Mouse (Mus musculus) monocyte, adult 2 months (primary cell): Measurements from ENCODE around the gene Gm49378.

ENCODE experiments used
- DNase-seq, 2 experiments: peaks; one replicate each; pipeline ENCODE4 v3.0.0; 2022; ENCODE audit warnings: low spot score in 2 of 2, low read depth in 1 of 2

Gene Gm49378

GRCm38 (mm10) chr14:55634874-55635522, 2.7 kb downstream of the Gm49378 start:
- no peak for DNase-seq

DNA sequence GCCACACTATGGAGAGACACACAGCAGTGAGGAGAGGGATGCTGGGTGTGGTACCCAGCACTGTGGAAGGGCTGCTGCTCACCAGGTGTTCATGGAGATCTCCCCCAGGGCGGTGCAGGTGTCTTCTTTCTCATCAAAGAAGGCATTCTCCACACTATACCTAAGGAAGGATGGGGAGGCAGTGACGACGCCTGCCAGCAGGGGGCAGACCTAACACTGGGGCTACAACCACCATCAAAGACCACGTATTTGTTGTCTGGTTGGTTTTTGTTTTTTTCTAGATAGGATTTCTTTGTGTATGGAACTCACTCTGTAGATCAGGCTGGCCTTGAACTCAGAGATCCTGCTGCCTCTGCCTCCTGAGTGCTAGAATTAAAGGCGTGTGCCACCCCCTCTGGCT, 8.4 kb downstream of the Gm49378 start:
- DNase-seq = peak in 1 of 2 experiments; percentile 62

DNA sequence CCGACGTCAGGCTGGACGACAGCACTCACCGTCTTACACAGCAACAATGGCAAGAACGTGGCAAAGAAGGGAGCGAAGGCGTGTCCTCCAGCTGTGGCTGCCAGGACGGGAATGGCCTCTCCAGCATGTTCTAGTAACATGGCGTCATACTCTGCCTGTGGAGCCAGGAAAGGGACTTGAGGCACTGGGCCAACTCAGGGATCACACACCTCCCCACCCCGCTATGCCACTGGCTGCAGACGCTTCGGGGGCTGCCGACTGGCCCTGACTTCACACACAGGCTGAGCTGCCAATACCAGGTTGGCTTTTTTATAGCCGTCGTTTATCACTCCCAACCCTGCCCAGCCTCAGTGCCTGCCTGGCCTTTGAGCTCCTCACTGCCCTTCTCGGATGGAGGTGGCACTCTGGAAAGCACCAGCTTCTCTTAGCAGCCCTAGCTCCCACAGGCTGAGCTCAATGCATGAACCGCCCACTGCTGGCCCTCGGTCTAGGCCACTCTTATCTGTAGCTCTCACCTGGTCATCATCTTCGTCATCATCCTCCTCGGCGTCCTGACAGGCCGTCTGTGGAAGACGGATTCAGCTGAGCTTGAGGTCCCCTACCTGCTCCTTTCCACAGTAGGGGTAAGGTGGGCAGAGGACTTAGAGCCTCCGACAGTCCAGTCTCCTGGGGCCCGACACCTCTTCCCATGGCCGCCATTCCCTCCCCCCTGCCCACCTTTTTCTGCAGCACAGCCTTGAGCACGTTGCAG, 9.4 kb downstream of the Gm49378 start:
- DNase-seq = no peak

- DNase-seq = no peak
Measured at GRCm38 (mm10) chr14:55618486-55619195, 19.1 kb downstream of the Gm49378 start.

GRCm38 (mm10) chr14:55617822-55618221, 19.9 kb downstream of the Gm49378 start, which contains the start of gene Rec8:
Rec8 (plus strand) TSS chr14:55618037.
- DNase-seq = no peak

- DNase-seq = no peak
Measured at GRCm38 (mm10) chr14:55616844-55617243, 20.9 kb downstream of the Gm49378 start.

GRCm38 (mm10) chr14:55615876-55616275, 21.8 kb downstream of the Gm49378 start:
- DNase-seq = no peak

DNA sequence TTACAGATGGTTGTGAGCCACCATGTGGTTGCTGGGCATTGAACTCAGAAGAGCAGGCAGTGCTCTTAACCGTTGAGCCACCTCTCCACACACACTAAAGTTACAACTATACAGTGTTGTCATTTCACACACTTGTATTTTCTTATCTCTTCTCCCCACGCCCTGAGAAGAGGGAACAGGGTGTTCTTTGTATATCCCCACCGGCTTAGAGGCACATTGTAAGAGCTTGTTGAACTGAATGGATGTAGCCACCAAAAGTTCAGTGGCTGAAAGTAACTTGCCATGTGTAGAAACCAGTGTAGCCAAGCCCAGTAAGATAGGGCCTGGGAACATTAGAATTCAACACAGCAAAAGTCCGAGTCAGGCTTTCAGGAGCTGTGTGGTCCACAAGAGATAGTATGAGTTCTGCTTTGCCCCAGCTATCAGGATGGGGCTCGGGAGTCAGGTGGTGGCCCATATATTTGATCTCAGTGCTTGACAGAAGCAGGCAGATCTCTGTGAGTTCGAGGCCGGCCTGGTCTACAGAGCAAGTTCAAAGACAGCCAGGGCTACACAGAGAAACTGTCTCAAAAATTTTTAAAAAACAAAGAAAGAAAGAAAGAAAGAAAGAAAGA, 23.0 kb downstream of the Gm49378 start:
- DNase-seq = no peak

DNA sequence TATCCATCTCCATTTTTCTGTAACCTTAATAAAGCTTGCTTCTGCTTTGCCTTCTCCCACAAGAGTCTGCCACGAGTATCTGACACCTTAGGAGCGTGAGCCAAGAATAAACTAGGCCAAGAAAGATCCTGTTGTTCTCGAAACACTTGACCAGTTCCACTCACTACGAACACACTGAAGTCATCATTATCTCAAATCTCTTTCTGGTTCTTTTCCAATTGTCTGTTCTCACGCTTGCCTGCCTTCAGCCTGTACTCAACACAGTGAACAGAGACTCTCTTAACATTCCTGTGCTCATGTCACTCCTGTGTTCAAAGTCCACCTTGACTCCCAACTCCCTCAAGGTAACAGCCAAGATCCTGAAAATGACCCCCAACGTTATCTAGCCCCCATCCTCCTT, 24.3 kb downstream of the Gm49378 start:
- DNase-seq = no peak

DNA sequence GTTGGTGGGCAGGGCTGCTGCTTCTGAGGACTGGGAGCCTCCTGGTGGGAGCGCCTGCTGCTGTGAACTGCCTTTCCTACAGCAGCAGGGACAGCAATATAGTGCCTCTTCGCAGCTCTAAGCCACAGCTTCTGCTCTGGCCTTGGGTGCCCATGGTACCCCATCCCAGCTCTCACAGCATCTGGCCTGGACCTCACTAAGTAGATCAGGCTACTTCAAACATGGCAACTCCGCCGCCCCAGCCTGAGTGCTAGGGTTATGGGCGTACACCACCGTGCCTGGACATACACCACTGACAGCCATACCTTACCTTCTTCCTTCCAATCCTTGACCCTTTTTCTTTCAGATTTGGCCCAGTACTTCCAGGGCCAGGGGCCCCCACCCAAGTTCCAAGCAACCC, 29.4 kb downstream of the Gm49378 start:
- no peak for DNase-seq

DNA sequence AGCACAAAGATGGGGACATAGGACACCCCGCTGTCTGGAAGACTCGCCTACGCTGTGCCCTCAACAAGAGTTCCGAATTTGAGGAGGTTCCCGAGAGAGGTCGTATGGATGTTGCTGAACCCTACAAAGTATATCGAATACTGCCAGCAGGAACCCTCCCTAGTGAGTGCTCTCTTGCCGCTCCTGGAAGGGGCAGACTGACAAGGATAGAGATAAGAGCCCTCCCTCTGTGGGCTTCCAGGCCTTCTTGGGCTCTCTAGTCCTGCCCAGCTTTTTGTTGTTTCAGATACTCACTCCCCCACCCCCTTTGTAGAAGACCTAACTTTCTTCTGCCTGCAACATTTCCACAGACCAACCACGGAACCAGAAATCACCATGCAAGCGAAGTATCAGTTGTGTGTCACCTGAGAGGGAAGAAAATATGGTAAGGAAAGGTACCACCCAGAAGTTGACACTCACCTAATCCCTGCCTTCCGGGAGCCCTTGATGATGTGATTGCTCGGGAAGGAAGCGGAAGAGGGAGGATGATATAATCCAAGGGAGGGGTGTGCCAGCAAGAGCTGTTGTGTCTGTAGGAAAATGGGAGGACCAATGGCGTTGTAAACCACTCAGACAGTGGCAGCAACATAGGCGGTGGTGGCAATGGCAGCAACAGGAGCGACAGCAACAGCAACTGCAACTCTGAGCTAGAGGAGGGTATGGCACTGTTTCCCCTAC, 31.8 kb downstream of the Gm49378 start:
- DNase-seq = no peak

- no peak for DNase-seq
Measured at GRCm38 (mm10) chr14:55604823-55605222, 32.9 kb downstream of the Gm49378 start.

DNA sequence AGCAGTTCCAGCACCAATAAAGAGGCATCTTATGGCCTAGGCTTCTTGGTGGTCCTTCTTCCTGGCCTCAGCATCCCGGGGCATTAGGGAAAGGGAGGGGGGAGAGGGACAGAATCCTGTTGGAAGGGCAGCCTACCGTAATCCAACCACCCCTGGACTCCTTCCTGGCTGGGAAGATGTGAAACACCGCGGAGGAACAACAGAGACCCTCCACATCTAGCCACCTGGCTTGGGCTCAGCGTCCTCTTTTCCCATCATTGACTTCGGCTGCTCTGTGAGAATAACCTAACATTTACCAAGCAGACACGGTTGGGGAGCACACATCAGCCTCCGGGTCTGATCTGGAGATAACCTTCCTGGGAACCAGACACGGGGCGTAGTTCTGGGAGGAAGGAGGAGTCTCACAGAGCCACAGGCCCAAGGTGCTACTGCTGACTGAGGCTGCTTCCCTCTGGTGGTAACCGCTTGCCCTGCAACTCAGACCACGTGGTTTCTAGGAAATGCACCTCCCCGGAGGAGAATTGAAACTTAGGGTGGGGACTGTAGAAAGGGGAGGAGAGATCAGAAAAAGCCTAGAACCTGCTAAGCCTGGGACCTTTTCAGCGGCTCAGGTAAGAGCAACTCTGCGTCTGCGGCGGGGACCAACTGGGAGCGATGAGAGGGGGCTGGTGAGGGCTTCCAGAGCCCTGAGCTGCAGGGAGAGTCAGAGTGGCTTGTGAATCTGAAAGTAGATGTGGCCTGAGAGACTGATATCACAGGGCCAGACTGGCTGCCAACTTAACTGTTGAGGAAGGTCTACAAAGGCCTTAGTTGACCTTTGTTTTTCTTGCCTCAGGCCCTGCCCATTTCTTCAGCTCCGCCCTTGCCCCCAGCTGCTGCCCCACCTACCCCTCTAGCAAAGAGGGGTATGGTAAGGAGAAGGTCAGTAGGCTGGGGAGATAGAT, 33.8 kb downstream of the Gm49378 start:
- DNase-seq = peak; percentile 83 to 93

DNA sequence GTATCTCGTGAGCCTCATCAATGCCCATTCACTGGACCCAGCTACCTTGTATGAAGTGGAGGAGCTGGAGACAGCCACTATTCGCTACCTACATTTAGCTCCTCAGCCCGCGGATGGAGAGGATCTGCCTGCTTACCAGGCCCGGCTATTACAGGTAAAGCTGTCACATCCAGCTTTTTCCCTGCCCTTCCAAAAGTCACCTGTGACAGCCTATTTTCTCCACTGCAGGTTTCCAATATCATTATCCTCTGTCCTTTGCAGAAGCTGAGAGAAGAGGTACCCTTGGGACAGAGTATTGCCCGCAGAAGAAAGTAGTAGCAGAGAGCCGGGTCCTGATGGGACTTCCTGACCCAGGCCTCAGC, 34.4 kb downstream of the Gm49378 start, which contains the start of gene Irf9:
Gene Irf9 (plus strand): TSS at position 301 of the 362 bp plus-strand sequence.
- DNase-seq = no peak

DNA sequence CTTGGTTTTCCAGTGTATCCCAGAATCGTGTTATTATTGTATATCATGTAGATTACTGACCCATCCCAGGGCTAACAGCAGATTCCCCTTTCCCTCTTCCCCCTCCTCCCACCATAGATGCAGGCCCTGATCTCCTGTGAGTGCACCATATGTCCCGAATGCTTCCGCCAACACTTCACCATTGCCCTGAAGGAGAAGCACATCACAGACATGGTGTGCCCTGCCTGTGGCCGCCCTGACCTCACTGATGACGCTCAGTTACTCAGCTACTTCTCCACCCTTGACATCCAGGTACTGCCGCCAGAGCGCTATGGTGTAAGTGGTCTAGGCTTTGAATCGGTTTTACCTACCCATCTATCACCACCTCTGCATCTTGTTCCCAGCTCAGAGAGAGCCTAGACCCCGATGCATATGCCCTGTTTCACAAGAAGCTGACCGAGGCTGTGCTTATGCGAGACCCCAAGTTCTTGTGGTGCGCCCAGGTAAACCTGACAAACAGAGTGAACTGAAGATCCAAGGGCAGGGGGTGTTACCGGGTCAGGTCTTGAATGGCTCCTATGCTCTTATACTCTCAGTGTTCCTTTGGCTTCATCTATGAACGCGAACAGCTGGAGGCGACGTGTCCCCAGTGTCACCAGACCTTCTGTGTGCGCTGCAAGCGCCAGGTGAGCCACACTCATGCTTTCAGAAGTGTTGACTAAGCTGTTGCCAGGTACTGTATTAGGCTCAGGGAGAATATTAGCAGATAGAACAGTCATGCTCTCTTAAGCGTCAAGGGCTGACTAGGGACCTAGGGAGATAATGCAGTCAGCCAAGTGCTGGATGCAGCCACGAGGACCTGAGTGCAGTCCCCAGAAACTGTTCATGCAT, 38.9 kb downstream of the Gm49378 start:
- DNase-seq = no peak

GRCm38 (mm10) chr14:55596036-55596690, 41.5 kb downstream of the Gm49378 start:
- no peak for DNase-seq

- no peak for DNase-seq
Measured at GRCm38 (mm10) chr14:55592226-55592625, 45.5 kb downstream of the Gm49378 start.

DNA sequence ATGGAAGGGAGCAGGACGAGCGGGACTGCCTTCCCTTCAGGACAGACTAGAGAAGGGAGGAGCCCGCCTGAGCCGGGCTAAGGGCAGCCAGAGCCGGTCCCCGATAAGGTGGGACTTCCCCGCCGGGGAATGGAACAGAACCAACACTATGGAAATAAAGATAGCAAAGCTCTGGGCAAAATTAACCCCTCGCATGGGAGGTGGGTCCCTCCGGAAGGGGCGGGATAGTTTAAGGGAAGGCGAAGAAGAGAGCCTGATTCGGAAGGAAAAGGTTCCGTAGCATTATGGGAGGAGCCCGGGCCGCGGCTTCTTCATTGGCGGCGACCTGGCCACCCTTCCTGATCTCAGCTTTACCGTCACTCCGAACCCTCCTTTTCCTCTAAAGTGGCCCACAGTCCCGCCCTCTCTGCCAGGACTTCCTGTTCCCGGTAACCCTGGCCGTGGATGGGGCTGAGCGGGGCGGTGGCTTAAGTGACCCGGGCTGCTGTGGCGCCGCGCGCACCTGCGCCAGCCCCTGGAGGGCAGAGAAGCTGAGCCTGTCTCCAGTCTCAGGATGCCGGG, 46.3 kb downstream of the Gm49378 start, which contains the start of gene Rnf31:
Gene Rnf31 (plus strand): TSS at position 378 of the 561 bp plus-strand sequence.
- DNase-seq = peak; percentile 88 to 91
